Mouse (Mus musculus) ES-E14 (cell line): ENCODE measurements around the gene Gm43951. TPM values are rescaled to one million over a fixed set of nuclear protein-coding genes. Genes with fewer than 3 reads are reported as not detected.

Experiments used
- DNase-seq: peaks from one replicate; pipeline ENCODE4 v3.0.0-alpha.2; 2013; ENCODE audit warnings: low read depth, low spot score
- H3K27ac ChIP-seq: 2 replicates; pipeline ENCODE4 v1.5.1; 2012; ENCODE audit warnings: low read depth, mild to moderate bottlenecking, low read length, moderate library complexity, mixed read lengths; ENCODE audit not compliant: poor library complexity, insufficient read depth, severe bottlenecking
- H3K36me3 ChIP-seq: 2 replicates; pipeline ENCODE4 v1.6.1; 2012; ENCODE audit warnings: mild to moderate bottlenecking, low read length, moderate library complexity, mixed read lengths; ENCODE audit not compliant: control insufficient read depth, poor library complexity, insufficient read depth, severe bottlenecking
- H3K4me1 ChIP-seq, 2 experiments: fragments of 150-350 bp in 1 of 2; sonication (generic) in 1 of 2; 2 replicates each; pipeline ENCODE4 v1.6.1; 2012; ENCODE audit warnings: low read length in 2 of 2, mild to moderate bottlenecking in 1 of 2, mixed read lengths in 1 of 2; ENCODE audit not compliant: control insufficient read depth in 2 of 2, insufficient read depth in 2 of 2, poor library complexity in 1 of 2
- H3K4me3 ChIP-seq, 2 experiments: fragments of 150-350 bp in 1 of 2; sonication (generic) in 1 of 2; 2 replicates each; pipeline ENCODE4 v1.5.1; 2012; ENCODE audit warnings: low read length in 2 of 2, low read depth in 1 of 2, mild to moderate bottlenecking in 1 of 2, mixed read lengths in 1 of 2; ENCODE audit not compliant: insufficient read depth in 1 of 2, poor library complexity in 1 of 2, severe bottlenecking in 1 of 2
- H3K9ac ChIP-seq: 2 replicates; pipeline ENCODE4 v1.6.1; 2012; ENCODE audit warnings: low read depth, mild to moderate bottlenecking, low read length, mixed read lengths; ENCODE audit not compliant: poor library complexity, insufficient read depth, severe bottlenecking
- H3K9me3 ChIP-seq: fragments of 150-350 bp; sonication (generic); 2 replicates; pipeline ENCODE4 v1.6.1; 2012; ENCODE audit warnings: low read depth, mild to moderate bottlenecking, low read length; ENCODE audit not compliant: control insufficient read depth, insufficient read depth
- CHD2 ChIP-seq: IDR thresholded peaks from 2 replicates; pipeline ENCODE4 v1.6.1; 2014; ENCODE audit warnings: mild to moderate bottlenecking, low read depth, low read length, inconsistent platforms
- HCFC1 ChIP-seq: IDR thresholded peaks from 2 replicates; pipeline ENCODE4 v1.6.1; 2012; ENCODE audit warnings: low read length, inconsistent platforms, borderline replicate concordance; ENCODE audit not compliant: insufficient read depth
- MAFK ChIP-seq: IDR thresholded peaks from 2 replicates; pipeline ENCODE4 v1.6.1; 2014; ENCODE audit warnings: mild to moderate bottlenecking, low read depth, low read length, inconsistent platforms; ENCODE audit not compliant: insufficient read depth
- ZC3H11A ChIP-seq: IDR thresholded peaks from 2 replicates; pipeline ENCODE4 v1.6.1; 2012; ENCODE audit warnings: low read depth, mild to moderate bottlenecking, inconsistent platforms, low read length, borderline replicate concordance
- ZNF384 ChIP-seq: IDR thresholded peaks from 2 replicates; pipeline ENCODE4 v1.6.1; 2012; ENCODE audit warnings: low read depth, low read length, inconsistent platforms
- in situ Hi-C, 2 experiments: fragments of 600-800 bp; cut with MboI; formaldehyde crosslinking; loops; one replicate each; pipeline ENCODE4 v1.15.1; 2025; ENCODE audit warnings: low sequenced_read_pairs in 2 of 2, inconsistent platforms in 1 of 2; ENCODE audit not compliant: unreplicated experiment in 2 of 2
- total RNA-seq: library from RNA; depleted of rRNA; stranded (reverse); fragments of 300-350 nt; gene quantifications from 2 replicates; pipeline ENCODE4 v1.2.3, GENCODE M21; 2012

The Gm43951 gene
- total RNA-seq, 1 experiment = 2.8 TPM

DNA sequence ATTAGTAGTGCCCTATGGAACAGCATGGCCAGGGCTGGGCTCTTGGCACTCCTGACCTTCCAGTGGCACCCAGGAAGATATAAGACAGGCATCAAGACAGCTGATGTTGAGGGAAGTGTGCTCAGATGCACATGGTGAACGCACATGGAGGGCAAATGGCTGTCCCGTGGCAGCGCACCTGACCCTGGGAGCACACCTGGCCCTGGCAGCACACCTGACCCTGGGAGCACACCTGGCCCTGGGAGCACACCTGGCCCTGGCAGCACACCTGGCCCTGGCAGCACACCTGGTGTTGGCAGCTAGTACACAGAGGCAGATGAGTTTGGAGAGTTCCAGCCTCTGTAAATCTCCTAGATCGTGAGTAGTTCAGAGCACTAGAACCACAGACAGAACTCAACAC lies 21.9 kb upstream of the Gm43951 start:
- Histone ChIP-seq H3K27ac (no peak overlapping the region), H3K4me3 (no peak overlapping the region), H3K36me3 (no peaks in the 10 kb centered on the region), H3K9me3 (no peaks in the 10 kb centered on the region), H3K4me1 (peaks cover 2% of the 10 kb centered on the region in 2 experiments; a peak in 1 of 4 replicates), H3K9ac (no peak overlapping the region)
- in situ Hi-C loops = no loop called here
- TF ChIP-seq ZC3H11A = no peak
- TF ChIP-seq HCFC1 = no peak
- TF ChIP-seq ZNF384 = no peak
- DNase-seq = no peak

DNA sequence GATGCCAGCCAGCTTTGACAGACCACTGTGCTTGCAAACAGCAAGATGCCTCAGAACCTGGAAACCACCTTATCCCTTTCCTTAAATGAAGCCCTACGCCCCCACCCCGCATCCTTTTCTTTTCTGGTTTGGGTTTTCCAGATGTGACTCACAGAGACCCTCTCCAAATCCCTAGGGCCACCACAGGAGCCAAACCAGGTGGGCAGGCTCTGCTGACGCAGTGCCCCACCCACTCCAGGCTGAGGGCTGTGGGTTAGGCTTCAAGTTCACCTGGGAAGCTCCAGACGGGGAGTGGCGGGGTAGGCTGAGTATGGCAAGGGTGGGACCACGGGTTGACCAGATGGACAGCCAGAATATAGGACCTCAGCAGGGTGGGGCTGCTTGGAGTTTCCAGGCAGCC lies 20.3 kb upstream of the Gm43951 start:
- no peak for DNase-seq
- no peak for TF ChIP-seq HCFC1
- no peak for TF ChIP-seq ZC3H11A
- no peak for TF ChIP-seq CHD2
- in situ Hi-C loops = no loop called here

DNA sequence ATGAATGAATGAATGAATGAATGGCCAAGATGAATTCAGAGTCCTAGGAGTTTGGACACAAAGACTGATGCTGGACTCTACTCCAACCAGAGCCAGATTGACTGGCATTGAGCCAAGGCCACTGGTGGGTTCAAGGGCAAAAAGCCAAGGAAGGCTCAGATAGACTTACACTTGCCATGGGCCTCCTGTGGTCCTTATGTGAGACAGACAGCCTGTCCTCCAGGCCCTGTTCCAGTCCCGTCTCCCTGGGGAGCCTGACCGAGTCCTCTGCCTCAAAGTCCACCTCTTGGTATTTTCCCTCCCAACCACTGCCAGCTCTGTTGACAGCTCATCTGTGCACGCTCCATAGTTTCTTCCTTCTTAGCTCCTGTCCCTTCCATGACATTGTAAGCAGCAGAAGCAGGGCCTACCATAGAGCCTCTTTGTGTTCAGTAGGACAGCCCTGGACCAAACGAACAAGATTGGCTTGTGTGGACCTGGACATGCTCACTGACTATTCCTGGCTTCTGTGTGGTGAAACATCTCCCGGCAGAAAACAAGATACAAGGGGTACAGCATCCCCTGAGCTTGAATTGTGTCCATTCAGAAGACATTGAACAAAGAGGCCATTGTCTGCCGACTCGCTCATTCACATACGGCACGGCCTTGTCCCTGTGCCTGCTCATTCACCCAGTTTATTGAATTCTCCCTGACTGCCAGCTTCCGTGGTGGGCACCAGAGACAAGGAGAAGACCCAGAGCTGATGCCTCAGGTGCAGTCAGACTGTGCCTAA lies 19.6 kb upstream of the Gm43951 start:
- in situ Hi-C loops = no loop called here
- H3K4me3 ChIP-seq = no peak overlapping the region
- DNase-seq = no peak
- no peak overlapping the region for H3K9ac ChIP-seq
- H3K36me3 ChIP-seq = no peaks in the 10 kb centered on the region
- H3K9me3 ChIP-seq = no peaks in the 10 kb centered on the region
- H3K27ac ChIP-seq = no peak overlapping the region
- TF ChIP-seq MAFK (no peak), CHD2 (no peak), HCFC1 (no peak), ZNF384 (no peak), ZC3H11A (no peak)
- H3K4me1 ChIP-seq = peaks cover 0 to 2% of the 10 kb centered on the region in 2 experiments; a peak in 1 of 4 replicates

More for the DNA sequence above, 20.3 kb upstream of the Gm43951 start:
- no peaks in the 10 kb centered on the region for H3K9me3 ChIP-seq
- peaks cover 0 to 2% of the 10 kb centered on the region in 2 experiments; a peak in 1 of 4 replicates for H3K4me1 ChIP-seq
- no peak overlapping the region for H3K4me3 ChIP-seq
- H3K9ac ChIP-seq = no peak overlapping the region
- H3K27ac ChIP-seq = no peak overlapping the region
- no peaks in the 10 kb centered on the region for H3K36me3 ChIP-seq

DNA sequence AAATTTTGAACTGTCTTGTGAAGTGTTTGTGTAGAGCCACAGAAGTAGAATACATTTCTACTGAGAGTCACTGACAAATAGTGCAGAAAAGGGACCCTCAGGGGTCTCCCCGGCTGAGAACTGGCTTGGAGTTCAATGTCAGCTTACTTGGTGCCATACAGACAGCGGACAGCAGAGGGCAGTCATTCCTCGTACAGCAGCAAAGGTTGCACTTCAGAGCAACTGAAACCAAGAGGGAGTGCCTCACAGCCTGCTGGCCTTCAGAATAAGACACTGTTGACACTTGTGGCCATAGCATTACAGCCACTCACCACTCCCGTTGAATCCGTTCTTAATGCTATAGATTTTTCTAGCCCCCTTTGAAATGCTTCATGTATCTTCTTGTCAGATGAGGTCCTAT lies 18.2 kb upstream of the Gm43951 start:
- no peaks in the 10 kb centered on the region for H3K9me3 ChIP-seq
- in situ Hi-C loops = loop anchor here in 1 of 2 experiments (25.0 kb wide), 1 partner anchor 212 kb away; the partner anchor contains the start of genes Ggt6 and Mybbp1a
- no peak overlapping the region for H3K9ac ChIP-seq
- H3K27ac ChIP-seq = no peak overlapping the region
- no peak overlapping the region for H3K4me3 ChIP-seq
- no peaks in the 10 kb centered on the region for H3K36me3 ChIP-seq
- DNase-seq = peak; percentile 60
- H3K4me1 ChIP-seq = peaks cover 0 to 2% of the 10 kb centered on the region in 2 experiments; a peak in 1 of 4 replicates
- TF ChIP-seq HCFC1 (no peak), MAFK (no peak), ZC3H11A (peak; percentile 95), CHD2 (no peak), ZNF384 (no peak)

DNA sequence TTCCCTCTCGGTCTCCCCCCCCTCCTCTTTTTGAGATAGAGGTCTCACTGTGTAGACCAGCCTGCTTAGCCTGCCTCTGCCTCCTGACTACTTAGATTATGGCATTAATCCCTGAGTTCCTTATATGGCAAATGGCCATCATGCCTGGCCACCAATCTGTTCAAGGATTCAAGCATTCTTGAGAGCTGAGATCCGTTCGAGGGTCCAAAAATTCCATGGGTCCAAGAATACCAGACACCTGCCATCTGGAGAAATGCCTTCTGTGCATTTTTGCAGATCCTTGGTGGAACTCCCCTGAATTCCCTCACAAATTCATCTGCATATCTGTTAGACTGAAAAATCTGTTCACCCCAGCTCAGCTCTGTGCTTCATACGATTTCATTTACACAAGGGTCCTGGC lies 16.8 kb upstream of the Gm43951 start:
- in situ Hi-C loops = loop anchor here in 1 of 2 experiments (25.0 kb wide), 1 partner anchor 214 kb away; the partner anchor contains the start of genes Ggt6 and Mybbp1a
- Histone ChIP-seq H3K9ac (no peak overlapping the region), H3K36me3 (no peaks in the 10 kb centered on the region), H3K27ac (no peak overlapping the region), H3K4me3 (no peak overlapping the region), H3K4me1 (peaks cover 0 to 2% of the 10 kb centered on the region in 2 experiments; a peak in 1 of 4 replicates), H3K9me3 (no peaks in the 10 kb centered on the region)
- TF ChIP-seq ZC3H11A (no peak), HCFC1 (no peak)
- DNase-seq = no peak
